Mouse (Mus musculus) neural tube, embryonic 14.5 days (tissue): ENCODE measurements around the gene Gls2. TPM values are rescaled to one million over a fixed set of nuclear protein-coding genes. Genes with fewer than 3 reads are reported as not detected.
A peak's percentile ranks its signal among the peaks of the same experiment; 100 is the strongest.

Source experiments
- ATAC-seq: fragments of 200-750 bp; cut with Nextera tagmentation; 2 replicates; pipeline ENCODE4 v1.8.0; 2017; ENCODE audit warnings: low read depth, mild to moderate bottlenecking, moderate TSS enrichment, moderate library complexity
- H3K27ac ChIP-seq: fragments of 300-500 bp; sonication (generic); 2 replicates; pipeline ENCODE4 v1.5.1; 2014; ENCODE audit warnings: low read depth, mild to moderate bottlenecking, control low read depth, low read length, moderate library complexity, mixed read lengths
- H3K27me3 ChIP-seq: fragments of 300-500 bp; sonication (generic); 2 replicates; pipeline ENCODE4 v1.6.1; 2014; ENCODE audit warnings: low read length; ENCODE audit not compliant: control insufficient read depth, insufficient read depth
- H3K36me3 ChIP-seq: fragments of 300-500 bp; sonication (generic); 2 replicates; pipeline ENCODE4 v1.6.1; 2014; ENCODE audit warnings: low read length, mixed read lengths; ENCODE audit not compliant: control insufficient read depth, insufficient read depth
- H3K4me1 ChIP-seq: fragments of 300-500 bp; sonication (generic); 2 replicates; pipeline ENCODE4 v1.6.1; 2014; ENCODE audit warnings: low read length; ENCODE audit not compliant: control insufficient read depth, insufficient read depth
- H3K4me2 ChIP-seq: fragments of 300-500 bp; sonication (generic); 2 replicates; pipeline ENCODE4 v1.6.1; 2014; ENCODE audit warnings: mild to moderate bottlenecking, low read depth, low read length, control low read depth
- H3K4me3 ChIP-seq: fragments of 300-500 bp; sonication (generic); 2 replicates; pipeline ENCODE4 v1.5.1; 2014; ENCODE audit warnings: low read depth, low read length, control low read depth, mixed read lengths
- H3K9ac ChIP-seq: fragments of 300-500 bp; sonication (generic); replicated peaks from 2 replicates; pipeline ENCODE4 v1.6.1; 2014; ENCODE audit warnings: low read depth, mild to moderate bottlenecking, control low read depth, low read length, mixed read lengths
- H3K9me3 ChIP-seq: fragments of 300-500 bp; sonication (generic); 2 replicates; pipeline ENCODE4 v1.6.1; 2016; ENCODE audit warnings: low read length; ENCODE audit not compliant: control insufficient read depth
- WGBS: fragments of 180-500 bp; shearing (Covaris S2); extraction: QIAGEN DNeasy Blood & Tissue Kit; methylation state at CpG from one replicate; pipeline ENCODE4 v1.1.7; 2014; 5-methylcytosine and 5-hydroxymethylcytosine counted together
- polyA plus RNA-seq: library from polyadenylated mRNA; unstranded; fragments of >200 nt; fragmentation: Nextera tagmentation; extraction: Ambion mirVana; gene quantifications from 2 replicates; pipeline ENCODE4 v1.2.1, GENCODE M21; 2014

Gene Gls2
- polyA plus RNA-seq, 1 experiment from 2014 or later = 2.8 TPM

- Histone ChIP-seq H3K27ac (no peak overlapping the region), H3K4me2 (peak overlapping the region; percentile 67), H3K4me3 (peak overlapping the region; percentile 41), H3K9ac (no peak overlapping the region), H3K36me3 (no peaks in the 10 kb centered on the region), H3K27me3 (no peaks in the 10 kb centered on the region), H3K9me3 (no peaks in the 10 kb centered on the region), H3K4me1 (peaks cover 7% of the 10 kb centered on the region; the same call in 1 of the 2 replicates)
- ATAC-seq = no peak
- WGBS = 23% methylated on average over 3 of the region's 3 CpGs
Measured at GRCm38 (mm10) chr10:128175302-128175701, 19.0 kb upstream of the Gls2 start.

- no peaks in the 10 kb centered on the region for H3K9me3 ChIP-seq
- H3K4me1 ChIP-seq = peaks cover 7% of the 10 kb centered on the region; the same call in 1 of the 2 replicates
- peak; percentile 87 for ATAC-seq
- peak overlapping the region; percentile 47 for H3K9ac ChIP-seq
- H3K27me3 ChIP-seq = no peaks in the 10 kb centered on the region
- 0% methylated on average over 17 of the region's 17 CpGs for WGBS
- H3K27ac ChIP-seq = 0 out of 2 replicates have a peak overlapping the region, but pooled peaks have one; percentile 48
- peak overlapping the region; percentile 41 for H3K4me3 ChIP-seq
- H3K36me3 ChIP-seq = no peaks in the 10 kb centered on the region
- H3K4me2 ChIP-seq = peak overlapping the region; percentile 67
Measured at GRCm38 (mm10) chr10:128175996-128176755, 18.1 kb upstream of the Gls2 start.

GRCm38 (mm10) chr10:128177316-128177715 lies 16.9 kb upstream of the Gls2 start:
- no peaks in the 10 kb centered on the region for H3K27me3 ChIP-seq
- peaks cover 7% of the 10 kb centered on the region; the same call in 1 of the 2 replicates for H3K4me1 ChIP-seq
- no peak overlapping the region for H3K4me3 ChIP-seq
- no peak overlapping the region for H3K9ac ChIP-seq
- H3K4me2 ChIP-seq = no peak overlapping the region
- H3K36me3 ChIP-seq = no peaks in the 10 kb centered on the region
- no peak overlapping the region for H3K27ac ChIP-seq
- H3K9me3 ChIP-seq = no peaks in the 10 kb centered on the region
- 89% methylated on average over 4 of the region's 4 CpGs for WGBS
- no peak for ATAC-seq

- Histone ChIP-seq H3K4me1 (peaks cover 7% of the 10 kb centered on the region; the same call in 1 of the 2 replicates), H3K27me3 (no peaks in the 10 kb centered on the region), H3K4me2 (peak within 1 kb of the TSS; percentile 12; the same call in 1 of the 2 replicates), H3K27ac (no peak within 1 kb of the TSS), H3K36me3 (no peaks in the 10 kb centered on the region), H3K9me3 (no peaks in the 10 kb centered on the region), H3K9ac (no peak within 1 kb of the TSS), H3K4me3 (no peak within 1 kb of the TSS)
- ATAC-seq = no peak
- 6% methylated on average over 6 of the region's 6 CpGs for WGBS
Measured at GRCm38 (mm10) chr10:128179989-128180388, 14.3 kb upstream of the Gls2 start, which contains the start of gene Rbms2. Gene Rbms2, minus strand, starts transcription at chr10:128180297.

- Histone ChIP-seq H3K27ac (no peak overlapping the region), H3K4me3 (no peak overlapping the region), H3K4me1 (no peaks in the 10 kb centered on the region), H3K4me2 (no peak overlapping the region), H3K27me3 (no peaks in the 10 kb centered on the region), H3K9me3 (no peaks in the 10 kb centered on the region), H3K9ac (no peak overlapping the region), H3K36me3 (no peaks in the 10 kb centered on the region)
- no peak for ATAC-seq
- WGBS = 89% methylated on average over 2 of the region's 2 CpGs
Measured at GRCm38 (mm10) chr10:128184296-128184695, 10.0 kb upstream of the Gls2 start.

- Histone ChIP-seq H3K4me2 (no peak overlapping the region), H3K4me1 (no peaks in the 10 kb centered on the region), H3K36me3 (no peaks in the 10 kb centered on the region), H3K4me3 (no peak overlapping the region), H3K27me3 (no peaks in the 10 kb centered on the region), H3K9me3 (no peaks in the 10 kb centered on the region), H3K9ac (no peak overlapping the region), H3K27ac (no peak overlapping the region)
- 71% methylated on average over 6 of the region's 6 CpGs for WGBS
- ATAC-seq = no peak
Measured at GRCm38 (mm10) chr10:128185277-128185940, 8.8 kb upstream of the Gls2 start.

- no peak overlapping the region for H3K4me2 ChIP-seq
- H3K4me1 ChIP-seq = no peaks in the 10 kb centered on the region
- WGBS = 71% methylated on average over 2 of the region's 2 CpGs
- no peaks in the 10 kb centered on the region for H3K27me3 ChIP-seq
- H3K9me3 ChIP-seq = no peaks in the 10 kb centered on the region
- no peak overlapping the region for H3K4me3 ChIP-seq
- H3K36me3 ChIP-seq = no peaks in the 10 kb centered on the region
- H3K9ac ChIP-seq = no peak overlapping the region
- H3K27ac ChIP-seq = no peak overlapping the region
- ATAC-seq = no peak; the same call in 1 of the 2 replicates
Measured at GRCm38 (mm10) chr10:128185959-128186358, 8.3 kb upstream of the Gls2 start.

- H3K27me3 ChIP-seq = no peaks in the 10 kb centered on the region
- ATAC-seq = no peak
- 66% methylated on average over 5 of the region's 5 CpGs for WGBS
- no peaks in the 10 kb centered on the region for H3K36me3 ChIP-seq
- no peaks in the 10 kb centered on the region for H3K4me1 ChIP-seq
- no peaks in the 10 kb centered on the region for H3K9me3 ChIP-seq
- no peak overlapping the region for H3K9ac ChIP-seq
- H3K4me3 ChIP-seq = no peak overlapping the region
- H3K27ac ChIP-seq = no peak overlapping the region
- no peak overlapping the region for H3K4me2 ChIP-seq
Measured at GRCm38 (mm10) chr10:128187181-128187605, 7.1 kb upstream of the Gls2 start.
